1 mouse cellular context compared by ENCODE assay signal in genomic region chr19:18687556-18687955, GRCm38 (mm10).
TF ChIP-seq lines count a peak whose summit lies in the region.

No protein-coding gene starts in this region.

TF ChIP-seq in CH12.LX, 34 proteins besides CTCF, POLR2A, EP300 and RAD21:
- TF ChIP-seq SIN3A (IDR thresholded peaks at IDR 0.05; ENCODE audit: low read length) (no peak), TBP (conservative IDR thresholded peaks at IDR 0.05; ENCODE audit: low read depth, low read length) (no peak), MAX (IDR thresholded peaks at IDR 0.05; ENCODE audit: low read length) (no peak), NELFE (IDR thresholded peaks at IDR 0.05; ENCODE audit: low read depth, low read length) (peak; percentile 9; the same call in 1 of the 2 replicates), IRF4 (IDR thresholded peaks at IDR 0.05; ENCODE audit: low read depth, low read length) (0 out of 2 replicates have a peak, but pooled peaks have one; percentile 15), ZNF384 (IDR thresholded peaks at IDR 0.05; ENCODE audit: low read depth, low read length) (no peak), CHD2 (IDR thresholded peaks at IDR 0.05; ENCODE audit: low read length) (no peak), GABPA (IDR thresholded peaks at IDR 0.05; ENCODE audit: insufficient replicate concordance, low read depth, low read length) (no peak), PAX5 (IDR thresholded peaks at IDR 0.05; ENCODE audit: low read length) (no peak), MXI1 (IDR thresholded peaks at IDR 0.05; ENCODE audit: low read depth, low read length) (no peak), UBTF (IDR thresholded peaks at IDR 0.05; ENCODE audit: low read depth, low read length) (no peak), KAT2A (IDR thresholded peaks at IDR 0.05; ENCODE audit: insufficient replicate concordance, low read length) (no peak), JUND (conservative IDR thresholded peaks at IDR 0.05; ENCODE audit: low read depth, low read length) (no peak), MAZ (IDR thresholded peaks at IDR 0.05; ENCODE audit: low read depth, low read length) (no peak), MYC (IDR thresholded peaks at IDR 0.05; ENCODE audit: low read depth, low read length) (0 out of 2 replicates have a peak, but pooled peaks have one; percentile 11), ZMIZ1 (IDR thresholded peaks at IDR 0.05; ENCODE audit: low read depth, low read length) (no peak), NRF1 (IDR thresholded peaks at IDR 0.05; ENCODE audit: low read depth, low read length) (no peak), HCFC1 (IDR thresholded peaks at IDR 0.05; ENCODE audit: low read depth, low read length) (no peak), ZKSCAN1 (IDR thresholded peaks at IDR 0.05; ENCODE audit: borderline replicate concordance, low read depth, low read length) (no peak), CHD1 (IDR thresholded peaks at IDR 0.05; ENCODE audit: low read depth, low read length) (no peak), ZC3H11A (IDR thresholded peaks at IDR 0.05; ENCODE audit: low read depth, low read length) (no peak), E2F4 (IDR thresholded peaks at IDR 0.05; ENCODE audit: insufficient replicate concordance, low read depth, low read length) (no peak), MAFK (IDR thresholded peaks at IDR 0.05; ENCODE audit: insufficient replicate concordance, low read length) (no peak), ELF1 (IDR thresholded peaks at IDR 0.05; ENCODE audit: low read depth, low read length) (no peak), MEF2A (IDR thresholded peaks at IDR 0.05; ENCODE audit: borderline replicate concordance, low read depth, low read length) (no peak), RCOR1 (conservative IDR thresholded peaks at IDR 0.05; ENCODE audit: low read depth, low read length) (no peak), TCF12 (IDR thresholded peaks at IDR 0.05; ENCODE audit: low read depth, low read length) (no peak), SMC3 (IDR thresholded peaks at IDR 0.05; ENCODE audit: low read depth, low read length) (peak; percentile 71), JUN (IDR thresholded peaks at IDR 0.05; ENCODE audit: insufficient read depth, low read depth, low read length) (no peak)
